Mouse (Mus musculus) right cerebral cortex, adult 2 months (tissue): Measurements from ENCODE around the gene Sys1.

Source experiments
- DNase-seq, 2 experiments: peaks; one replicate each; pipeline ENCODE4 v3.0.0; 2021 to 2022; ENCODE audit warnings: low spot score in 2 of 2

Gene Sys1

DNA sequence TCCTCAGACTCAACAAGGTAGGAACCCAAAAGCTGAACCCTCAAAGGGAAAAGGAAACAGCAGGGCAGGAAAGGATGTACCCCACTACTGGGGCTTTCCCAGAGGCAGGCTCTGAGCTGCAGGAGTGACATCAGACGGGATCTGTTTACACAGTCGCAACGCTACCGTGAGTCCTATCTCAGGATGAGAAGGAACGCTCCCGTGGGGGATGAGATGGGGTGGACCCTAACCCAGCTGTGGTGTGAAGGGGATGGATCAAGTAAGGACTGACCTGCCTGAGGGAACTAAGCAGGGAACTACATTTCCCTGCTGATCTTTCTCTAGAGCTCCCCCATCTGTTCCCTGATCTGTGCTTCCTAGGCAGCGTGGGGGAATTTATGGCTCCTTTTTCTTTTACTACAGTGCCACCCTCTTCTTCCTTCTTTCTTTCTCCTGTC is at the start of gene Sys1:
Gene Sys1 (plus strand): TSS at position 101 of the 437 bp plus-strand sequence.
- peak; percentile 41 to 46 for DNase-seq

DNA sequence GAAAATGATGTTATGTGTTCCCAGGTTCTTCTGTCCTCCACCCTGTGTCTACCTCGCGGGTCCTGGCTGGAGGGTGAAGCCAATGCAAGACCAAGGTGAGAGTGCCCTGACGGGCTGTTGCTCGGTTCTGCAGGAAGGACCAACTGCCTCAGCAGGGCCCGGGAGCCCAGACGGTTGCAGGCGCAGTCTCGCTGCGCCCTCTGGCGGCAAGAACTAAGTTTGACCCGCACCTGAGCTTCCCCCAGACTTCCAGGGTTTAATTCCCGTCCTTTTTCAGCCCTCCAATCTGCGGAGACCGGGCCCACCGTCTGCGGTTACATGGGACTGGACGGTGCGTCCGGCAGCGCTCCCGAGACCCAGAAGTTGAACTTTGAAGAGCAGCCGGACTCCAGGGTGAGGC is 49.1 kb upstream of the Sys1 start:
- peak; percentile 65 to 72 for DNase-seq

DNA sequence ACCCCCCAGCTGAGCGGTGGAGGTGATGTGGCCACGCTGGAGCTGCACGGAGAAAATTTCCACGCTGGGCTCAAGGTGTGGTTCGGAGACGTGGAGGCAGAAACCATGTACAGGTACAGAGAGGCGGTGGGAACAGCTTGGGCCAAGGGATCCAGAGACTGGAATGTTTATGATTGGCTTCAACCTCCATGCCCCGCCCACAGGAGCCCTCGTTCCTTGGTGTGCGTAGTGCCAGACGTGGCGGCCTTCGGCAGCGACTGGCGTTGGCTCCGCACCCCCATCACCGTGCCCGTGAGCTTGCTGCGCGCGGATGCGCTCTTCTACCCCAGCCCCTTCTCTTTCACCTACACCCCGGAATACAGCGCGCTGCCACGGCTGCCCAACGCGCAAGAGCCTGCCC is 42.6 kb upstream of the Sys1 start:
- DNase-seq: no peak

DNA sequence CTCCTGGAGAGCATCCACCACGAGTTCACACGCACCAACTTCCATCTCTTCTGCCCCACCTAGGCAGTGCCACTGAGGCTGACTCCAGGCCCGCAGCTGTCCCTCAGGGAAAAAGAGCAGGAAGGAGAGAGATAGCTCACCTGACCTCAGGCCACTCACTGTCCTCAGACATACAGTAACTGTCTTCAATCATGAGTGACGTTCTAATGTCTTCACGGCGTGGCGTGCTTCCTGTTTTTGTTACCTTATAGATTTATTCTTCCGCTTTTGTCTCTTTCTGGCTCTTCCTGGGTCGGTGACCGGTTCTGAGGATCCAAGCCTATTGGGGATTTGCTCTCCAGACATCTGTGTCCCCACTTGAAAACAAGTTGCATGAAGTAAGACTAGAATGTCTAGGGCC is 42.2 kb upstream of the Sys1 start:
- DNase-seq: no peak

DNA sequence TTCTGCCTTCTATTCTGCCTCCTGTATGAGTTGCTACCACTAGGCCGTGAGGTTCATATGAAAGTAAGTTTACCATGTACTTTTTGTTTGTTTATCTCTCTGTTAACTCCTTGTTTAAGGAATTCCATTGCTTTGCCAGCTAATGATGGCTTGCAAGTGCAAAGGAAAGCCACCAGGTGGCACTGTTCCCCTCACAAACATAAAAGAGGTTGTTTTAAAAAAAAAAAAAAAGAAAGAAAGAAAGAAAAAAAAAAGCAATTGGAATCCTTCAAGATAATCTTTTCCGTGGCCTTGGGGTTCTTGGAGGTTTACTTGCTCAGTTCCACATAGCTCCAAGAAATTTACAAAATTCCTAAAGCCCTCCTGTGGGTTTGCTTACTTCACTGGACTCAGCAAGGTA is 39.6 kb upstream of the Sys1 start:
- peak in 1 of 2 experiments; percentile 35 for DNase-seq

DNA sequence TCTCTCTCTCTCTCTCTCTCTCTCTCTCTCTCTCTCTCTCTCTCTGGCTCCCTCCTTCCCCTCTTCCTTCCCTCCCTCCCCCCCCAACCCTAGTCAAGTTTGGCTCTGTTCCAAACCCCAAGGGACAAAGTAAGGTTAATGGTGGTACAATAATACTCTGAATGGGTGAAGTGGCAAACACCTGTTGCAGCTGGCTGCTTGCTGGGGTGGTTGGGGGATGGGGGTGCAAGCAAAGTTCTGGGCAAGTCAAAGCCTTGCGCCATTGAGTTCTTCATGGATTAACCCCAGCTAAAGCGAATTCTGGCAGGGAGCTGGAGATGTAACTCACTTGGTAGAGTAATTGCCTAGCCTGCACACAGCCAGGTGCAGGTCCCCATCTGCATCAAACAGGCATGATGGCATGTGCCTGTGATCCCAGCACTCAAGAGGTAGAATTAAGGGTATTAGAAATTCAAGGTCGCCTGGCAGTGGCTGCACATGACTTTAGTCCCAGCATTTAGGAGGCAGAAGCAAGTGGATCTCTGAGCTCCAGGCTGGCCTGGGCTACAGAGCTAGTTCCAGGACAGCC is 38.4 kb upstream of the Sys1 start:
- DNase-seq: no peak

DNA sequence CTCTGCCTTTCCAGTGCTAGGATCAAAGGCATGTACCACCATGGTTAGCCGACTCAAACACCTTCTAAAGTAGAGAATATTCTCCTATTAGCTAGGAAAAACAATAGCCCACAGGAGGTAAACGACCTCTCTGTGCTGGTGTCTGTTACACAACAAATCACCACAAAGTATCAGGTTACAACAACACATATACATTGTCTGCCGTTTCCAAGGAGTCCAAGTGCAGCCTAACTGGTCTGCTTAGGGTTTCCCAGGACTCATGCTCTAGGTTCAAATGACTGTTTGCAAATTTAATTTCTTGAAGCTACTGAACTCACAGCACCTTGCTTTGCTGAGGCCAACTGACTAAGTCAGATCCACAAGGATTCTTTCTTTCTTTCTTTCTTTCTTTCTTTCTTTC is 37.3 kb upstream of the Sys1 start:
- DNase-seq: no peak

DNA sequence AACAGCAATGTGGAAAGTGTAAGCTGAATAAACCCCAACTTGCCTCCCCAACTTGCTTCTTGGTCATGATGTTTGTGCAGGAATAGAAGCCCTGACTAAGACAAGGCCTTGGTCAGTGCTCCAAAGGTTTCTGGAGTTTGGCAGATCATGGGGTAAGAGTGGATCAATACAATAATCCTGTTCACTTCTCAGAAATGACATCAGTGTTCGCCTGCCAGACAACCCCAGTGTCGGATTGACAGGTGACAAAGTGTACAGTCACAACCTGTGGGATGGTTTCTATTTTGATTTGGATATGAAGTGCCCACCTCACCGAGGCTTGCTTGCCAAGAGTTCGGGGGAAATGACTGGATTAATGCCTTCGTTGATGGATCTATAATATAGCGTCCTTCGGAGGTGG is 35.5 kb upstream of the Sys1 start:
- no peak for DNase-seq

DNA sequence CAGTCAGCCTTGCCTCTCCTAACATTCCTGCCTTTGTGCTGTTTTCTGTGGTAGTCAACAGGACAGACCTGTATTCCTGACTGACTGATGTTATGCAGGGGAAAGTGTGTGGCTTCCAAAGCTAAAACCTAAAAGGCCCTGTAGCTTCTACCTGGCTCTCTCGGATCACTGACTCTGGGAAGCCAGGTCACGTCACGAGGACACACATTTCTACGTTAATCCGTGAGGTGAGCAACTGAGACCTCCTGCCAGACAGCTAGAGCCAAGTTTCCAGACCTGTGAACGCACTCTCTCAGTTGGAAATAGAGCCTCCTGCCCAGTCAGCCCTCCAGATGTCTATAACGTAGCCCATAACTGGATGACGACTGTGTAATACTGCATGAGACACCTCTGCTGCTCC is 34.8 kb upstream of the Sys1 start:
- DNase-seq: no peak

DNA sequence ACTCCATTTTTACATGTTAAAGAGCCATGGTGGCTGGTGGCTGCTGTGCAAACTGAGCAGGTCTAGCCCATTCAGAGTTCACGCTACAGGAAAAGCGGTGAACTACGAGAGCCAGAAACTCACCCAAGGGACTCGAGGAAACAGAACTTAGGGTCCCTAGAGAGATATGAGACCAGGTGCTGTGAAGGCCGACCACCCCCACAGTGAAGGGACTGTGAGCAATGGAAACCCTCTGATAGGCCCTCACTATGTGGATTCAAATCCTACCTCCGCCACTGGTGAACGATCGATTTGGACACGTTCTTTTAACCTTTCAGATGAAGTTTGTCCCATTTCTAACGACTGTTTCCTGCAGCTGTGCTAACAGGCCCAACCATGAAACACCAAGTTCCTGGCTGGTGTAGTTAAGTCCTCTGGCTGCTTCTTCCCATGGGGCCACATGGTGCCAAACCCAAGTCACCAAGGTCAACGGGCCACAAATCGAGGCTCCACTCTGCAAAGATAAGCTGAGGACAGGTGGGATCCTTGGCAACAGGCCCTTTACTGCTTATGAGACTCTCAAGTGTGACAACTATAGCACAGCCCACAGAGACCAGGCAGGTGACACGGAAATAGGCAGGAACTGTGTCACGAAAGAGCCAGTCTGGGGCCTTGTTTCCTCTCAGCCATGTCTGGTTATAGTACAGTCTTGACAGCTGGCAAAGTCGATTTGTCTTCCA is 33.9 kb upstream of the Sys1 start:
- DNase-seq: no peak

DNA sequence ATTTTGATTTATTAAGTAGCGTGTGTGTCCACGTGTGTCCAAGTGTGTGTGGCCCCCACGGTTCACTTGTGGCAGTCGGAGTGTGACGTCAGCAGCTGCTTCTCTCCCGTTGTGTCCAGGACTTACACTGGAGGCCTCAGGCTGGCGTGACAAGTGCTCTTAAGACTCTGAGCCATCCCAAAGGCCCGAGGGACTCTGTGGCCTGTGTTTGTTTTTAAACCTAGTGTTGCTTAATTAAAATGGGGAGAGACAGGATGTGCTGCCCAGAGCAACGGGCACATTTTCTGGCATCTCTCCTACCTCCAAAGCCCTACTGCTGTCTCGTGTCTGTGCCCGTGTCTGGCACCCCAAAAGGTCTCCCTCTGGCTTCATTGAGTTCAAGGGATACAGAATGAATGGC is 33.3 kb upstream of the Sys1 start:
- DNase-seq: no peak

DNA sequence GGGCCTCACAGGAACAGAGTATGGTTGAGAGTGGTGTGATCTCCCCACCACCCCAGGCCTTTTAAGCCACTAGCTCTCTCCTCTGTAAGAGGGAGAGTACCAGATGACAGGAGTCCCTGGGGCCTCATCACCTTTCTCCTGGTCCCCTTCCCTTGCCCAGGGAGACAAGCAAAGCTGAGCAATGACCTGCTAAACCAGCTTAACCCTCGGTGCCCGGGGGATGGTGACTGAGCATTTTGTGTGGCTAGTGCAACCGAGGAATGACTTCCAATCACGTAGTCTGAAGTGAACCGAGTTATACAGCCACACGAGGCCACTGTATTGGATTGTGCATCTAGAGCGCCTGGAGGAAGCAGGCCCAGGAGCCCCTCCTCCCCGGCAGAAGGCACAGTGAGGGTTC is 32.4 kb upstream of the Sys1 start:
- no peak for DNase-seq

DNA sequence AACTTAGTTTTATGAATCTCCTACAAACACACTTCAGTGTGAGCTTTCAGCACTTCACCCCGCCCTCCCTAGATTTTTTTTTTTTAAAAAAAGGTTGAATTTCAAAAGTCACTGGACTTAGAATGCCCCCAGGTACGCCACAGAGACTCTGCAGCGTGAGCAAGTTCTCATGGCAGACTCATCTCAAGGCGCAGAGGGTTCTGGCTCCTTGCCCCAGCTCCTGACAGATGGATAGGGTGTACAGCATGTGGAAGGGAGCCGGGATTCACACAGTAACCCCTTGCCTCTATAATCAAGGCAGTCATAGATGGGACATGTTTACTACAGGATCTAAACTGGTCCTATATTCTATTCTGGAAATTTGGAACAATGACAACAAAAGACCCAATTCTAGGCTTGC is 31.4 kb upstream of the Sys1 start:
- no peak for DNase-seq

DNA sequence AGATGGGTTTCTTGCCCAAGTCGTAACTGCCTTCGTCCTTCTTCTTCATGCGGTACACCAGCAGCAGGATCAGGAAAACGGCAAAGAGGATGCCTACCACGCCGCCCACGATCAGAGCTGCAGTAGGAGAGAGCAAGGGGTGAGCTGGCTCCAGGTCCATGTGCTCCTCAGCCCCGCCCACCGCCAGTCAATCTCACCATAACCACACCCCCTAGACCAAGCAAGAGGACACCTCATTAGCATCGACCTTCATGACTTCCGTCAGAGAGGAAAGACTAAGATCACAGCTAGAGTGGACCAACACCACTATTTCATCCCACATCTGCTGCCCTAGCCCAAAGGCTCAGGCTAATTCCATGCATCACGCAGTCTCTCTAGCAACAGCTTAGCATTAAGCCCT is 30.6 kb upstream of the Sys1 start:
- no peak for DNase-seq

DNA sequence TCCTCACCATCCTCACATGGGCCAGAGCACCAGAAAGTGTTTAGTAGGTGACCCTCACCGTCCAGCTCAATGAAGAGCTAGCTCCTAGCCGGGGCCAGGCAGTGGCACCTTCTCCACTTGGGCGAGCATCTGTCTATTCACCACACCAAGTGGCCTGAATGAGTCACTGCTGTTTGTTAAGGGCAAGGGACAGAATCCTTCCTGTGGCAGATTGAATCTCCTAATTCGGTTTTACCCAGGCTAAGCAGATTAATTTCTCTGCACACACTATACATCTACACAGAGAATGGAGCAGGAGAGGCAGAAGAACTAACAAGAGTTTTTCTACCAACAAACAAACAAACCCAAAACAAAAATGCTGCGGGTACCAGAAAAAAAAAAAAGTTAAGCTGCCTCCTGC is 29.8 kb upstream of the Sys1 start:
- no peak for DNase-seq

DNA sequence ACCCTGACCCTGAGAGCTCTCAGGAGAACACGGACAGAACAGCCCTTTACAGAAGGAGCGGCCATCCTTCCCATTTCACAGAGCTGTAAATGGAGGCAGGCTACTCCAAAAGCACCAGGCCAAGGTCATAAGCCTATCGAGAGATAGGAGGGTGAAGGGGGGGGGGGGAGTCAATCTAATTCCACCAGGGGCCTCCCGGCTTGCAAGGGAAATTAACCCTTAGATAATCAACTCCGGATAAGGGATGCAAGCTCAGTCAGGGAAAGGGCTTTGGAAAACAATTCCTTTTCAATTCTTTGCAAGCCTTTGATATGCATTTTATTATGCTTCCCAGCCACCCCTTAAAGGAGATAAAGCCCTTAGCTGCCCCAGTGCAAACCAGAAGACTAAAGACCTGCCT is 28.3 kb upstream of the Sys1 start:
- no peak for DNase-seq

DNA sequence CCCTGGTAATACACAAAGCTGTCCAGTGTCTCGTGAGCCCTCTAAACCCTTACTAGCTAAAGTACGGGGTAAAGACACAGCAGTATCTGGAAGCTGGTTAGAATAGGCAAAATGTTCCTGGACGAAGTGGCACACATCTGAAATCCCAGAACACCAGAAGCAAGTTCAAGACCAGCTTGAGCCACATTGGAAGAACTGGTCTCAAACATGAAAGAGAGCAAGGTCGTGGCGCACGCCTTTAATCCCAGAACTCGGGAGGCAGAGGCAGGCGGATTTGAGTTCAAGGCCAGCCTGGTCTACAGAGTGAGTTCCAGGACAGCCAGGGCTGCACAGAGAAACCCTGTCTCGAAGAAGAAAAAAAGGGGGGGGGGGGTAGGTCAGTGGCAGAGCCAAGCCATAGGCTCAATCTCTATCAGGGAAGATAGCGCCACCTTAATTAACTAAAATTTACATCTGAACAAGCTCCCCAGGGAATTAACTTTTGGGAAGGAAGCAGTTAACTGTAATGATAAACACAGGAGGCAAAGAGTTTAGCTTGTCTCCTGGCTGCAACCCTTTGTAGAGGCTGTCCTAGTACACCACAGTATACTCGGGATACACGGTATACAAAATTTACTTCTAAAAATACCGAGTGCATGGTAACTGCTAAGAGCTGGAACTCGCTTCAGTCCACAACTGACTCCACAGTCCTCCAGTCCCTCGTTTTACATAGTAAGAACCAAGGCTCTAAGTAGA is 26.7 kb upstream of the Sys1 start:
- DNase-seq: no peak

DNA sequence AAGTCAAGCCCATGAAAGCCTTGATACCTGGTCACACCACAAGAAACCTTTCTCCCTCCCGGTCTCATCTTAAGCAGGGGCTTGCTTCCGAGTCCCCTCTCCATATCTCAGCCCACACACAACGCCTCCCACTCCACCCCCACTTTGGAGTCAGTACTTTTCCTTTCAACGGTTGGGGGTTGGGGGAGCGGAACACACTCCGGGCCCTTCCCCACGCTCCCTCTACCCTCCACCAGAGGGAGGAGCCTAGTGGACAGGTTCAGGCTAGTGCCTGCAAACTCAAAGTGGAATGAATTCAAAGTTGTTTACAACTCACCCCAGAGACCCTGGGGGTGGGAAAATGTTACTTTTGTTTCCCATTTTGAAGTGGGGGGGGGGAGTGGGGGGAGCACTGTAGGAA is 26.1 kb upstream of the Sys1 start:
- DNase-seq: no peak

DNA sequence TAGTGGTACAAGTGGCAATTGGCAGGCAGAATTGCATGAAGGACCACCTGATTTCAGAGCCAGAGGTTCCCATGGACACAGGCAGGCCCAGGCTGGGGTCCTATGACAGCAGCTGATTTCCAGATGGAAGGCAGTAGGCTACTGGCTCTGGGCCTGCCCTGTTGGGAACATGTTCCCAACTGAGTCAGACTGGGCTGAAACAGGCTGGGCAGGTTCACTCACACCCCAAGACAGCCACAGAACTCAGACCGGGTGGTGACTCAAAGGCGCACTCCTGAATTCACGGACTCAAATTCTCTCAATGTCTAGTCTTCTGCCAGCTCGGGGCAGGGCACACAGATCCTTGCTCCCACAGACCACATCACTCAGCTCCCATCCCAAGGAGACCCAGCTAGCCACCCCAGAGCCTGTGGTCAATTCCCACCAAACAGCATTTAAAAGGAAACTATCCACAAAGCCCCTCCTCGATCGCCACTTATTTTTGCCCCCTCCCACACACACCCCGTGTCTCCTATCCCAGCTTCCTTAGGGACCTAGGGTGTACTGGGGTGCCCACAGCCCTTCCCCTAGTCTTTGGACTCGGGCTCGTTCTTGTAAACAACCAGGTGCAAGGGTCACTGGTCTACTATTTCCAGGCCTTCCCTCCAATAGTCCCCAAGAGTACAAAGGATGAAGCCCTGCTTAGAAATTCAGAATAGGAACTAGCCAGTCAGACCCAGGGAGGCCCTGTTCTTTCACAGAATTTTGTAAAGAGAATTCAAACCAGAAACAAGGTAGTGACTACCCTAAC is 24.9 kb upstream of the Sys1 start:
- no peak for DNase-seq

DNA sequence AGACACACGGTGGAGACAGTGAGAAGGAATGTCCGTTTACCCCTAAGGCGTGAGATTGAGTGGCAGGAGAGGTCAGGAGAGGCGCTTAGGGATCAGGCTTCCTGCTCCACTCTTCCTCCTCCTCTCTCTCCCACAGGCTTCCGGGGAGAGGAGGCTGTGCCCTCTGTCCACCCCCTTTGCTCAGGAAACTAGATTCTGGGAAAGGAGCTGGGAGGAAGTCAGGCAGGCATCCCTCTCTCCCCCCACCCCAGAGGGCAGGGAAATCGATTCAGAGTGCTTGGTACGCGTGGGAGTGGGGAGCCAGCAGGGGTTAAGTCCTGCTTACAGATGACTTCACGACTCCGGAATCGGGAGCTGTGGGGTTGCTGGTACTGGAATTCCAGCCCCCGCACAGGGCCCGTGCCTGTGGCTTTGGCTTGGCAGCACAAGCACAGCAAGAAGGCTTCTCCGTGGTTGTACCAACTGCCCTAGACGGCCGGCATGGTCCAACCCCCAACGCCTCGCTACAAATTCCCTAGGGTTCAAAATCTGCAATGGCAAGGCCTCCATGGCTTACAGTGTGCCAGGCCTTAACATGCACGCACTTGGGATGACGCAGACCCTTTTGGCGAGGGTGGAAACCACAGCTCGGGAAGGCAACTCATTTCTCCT is 24.1 kb upstream of the Sys1 start:
- DNase-seq: no peak

DNA sequence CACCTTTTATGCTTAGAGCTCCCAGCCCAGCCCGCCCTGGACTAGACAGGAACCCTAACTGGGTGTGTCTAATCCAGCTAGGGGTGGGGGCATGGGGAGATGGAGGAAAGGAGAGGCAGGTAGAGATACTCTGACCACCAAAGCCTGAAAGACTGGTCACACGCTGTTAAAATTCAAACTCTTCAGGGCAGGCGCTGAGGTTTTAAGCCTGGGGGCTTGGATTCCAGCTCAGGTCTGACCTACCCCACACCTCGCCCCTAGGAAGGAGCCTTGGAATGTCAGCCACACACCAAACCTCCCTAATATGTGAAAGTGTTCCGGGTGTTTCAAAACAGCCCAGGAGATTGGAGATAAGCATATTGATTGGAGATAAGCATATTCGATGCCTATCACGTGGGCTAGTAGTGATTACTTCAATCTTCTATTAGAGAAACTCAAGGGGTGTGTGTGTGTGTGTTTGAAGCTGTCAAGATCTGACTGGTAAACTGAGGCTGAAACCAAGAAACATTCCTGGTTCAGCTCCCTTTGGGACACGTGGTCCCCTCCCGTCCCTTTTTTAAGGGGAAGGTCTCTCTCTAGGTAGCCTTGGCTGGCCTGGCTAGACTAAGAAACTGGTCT is 23.4 kb upstream of the Sys1 start:
- no peak for DNase-seq
